Mouse (Mus musculus) embryonic facial prominence, embryonic 12.5 days (tissue): ENCODE measurements around the gene Gtf2h2. TPM values are rescaled to one million over a fixed set of nuclear protein-coding genes. Genes with fewer than 3 reads are reported as not detected.

Experiments used
- ATAC-seq: fragments of 200-750 bp; cut with Nextera tagmentation; 2 replicates; pipeline ENCODE4 v1.8.0; 2017; ENCODE audit not compliant: insufficient number of reproducible peaks, insufficient read depth, low FRiP score, low TSS enrichment
- H3K27ac ChIP-seq: fragments of 300-500 bp; sonication (generic); 2 replicates; pipeline ENCODE4 v1.5.1; 2016; ENCODE audit warnings: mild to moderate bottlenecking
- H3K27me3 ChIP-seq: fragments of 300-500 bp; sonication (generic); 2 replicates; pipeline ENCODE4 v1.6.1; 2016; ENCODE audit warnings: mild to moderate bottlenecking, moderate library complexity
- H3K36me3 ChIP-seq: fragments of 300-500 bp; sonication (generic); 2 replicates; pipeline ENCODE4 v1.6.1; 2016; ENCODE audit warnings: mild to moderate bottlenecking
- H3K4me1 ChIP-seq: fragments of 300-500 bp; sonication (generic); 2 replicates; pipeline ENCODE4 v1.6.1; 2016
- H3K4me2 ChIP-seq: fragments of 300-500 bp; sonication (generic); replicated peaks from 2 replicates; pipeline ENCODE4 v1.6.1; 2016; ENCODE audit warnings: mild to moderate bottlenecking, moderate library complexity
- H3K4me3 ChIP-seq: fragments of 300-500 bp; sonication (generic); 2 replicates; pipeline ENCODE4 v1.5.1; 2016; ENCODE audit warnings: mild to moderate bottlenecking
- H3K9ac ChIP-seq: fragments of 300-500 bp; sonication (generic); 2 replicates; pipeline ENCODE4 v1.6.1; 2016; ENCODE audit warnings: mild to moderate bottlenecking, moderate library complexity
- H3K9me3 ChIP-seq: fragments of 300-500 bp; sonication (generic); 2 replicates; pipeline ENCODE4 v1.6.1; 2016; ENCODE audit warnings: mild to moderate bottlenecking, moderate library complexity
- WGBS: fragments of 180-500 bp; shearing (Covaris S2); methylation state at CpG from one replicate; pipeline ENCODE4 v1.1.7; 2016; 5-methylcytosine and 5-hydroxymethylcytosine counted together
- polyA plus RNA-seq: library from polyadenylated mRNA; unstranded; fragments of >200 nt; fragmentation: Nextera tagmentation; extraction: Ambion mirVana; gene quantifications from 2 replicates; pipeline ENCODE4 v1.2.1, GENCODE M21; 2016

Gtf2h2 gene
- polyA plus RNA-seq: 85.4 and 86.9 TPM in 2 replicates

GRCm38 (mm10) chr13:100492061-100492787, at the start of gene Gtf2h2:
Gene Gtf2h2, minus strand, starts transcription at chr13:100492579.
- WGBS: under 1% methylated on average over 51 of the region's 51 CpGs
- Histone ChIP-seq H3K9me3 (no peaks in the 10 kb centered on the region), H3K27ac (peak within 1 kb of the TSS; percentile 85), H3K9ac (peak within 1 kb of the TSS; percentile 87), H3K4me3 (peak within 1 kb of the TSS; percentile 95), H3K27me3 (no peaks in the 10 kb centered on the region), H3K36me3 (peaks cover 15% of the 10 kb centered on the region), H3K4me1 (peaks cover 7% of the 10 kb centered on the region), H3K4me2 (peak within 1 kb of the TSS; percentile 71)
- ATAC-seq: peak; percentile 86

- H3K27me3 ChIP-seq: no peaks in the 10 kb centered on the region
- WGBS: 75% methylated on average over 3 of the region's 3 CpGs
- ATAC-seq: no peak
Observed at GRCm38 (mm10) chr13:100536149-100536548, 43.8 kb upstream of the Gtf2h2 start.

GRCm38 (mm10) chr13:100532788-100533365, 40.5 kb upstream of the Gtf2h2 start:
- no peak for ATAC-seq
- Histone ChIP-seq H3K27me3 (no peaks in the 10 kb centered on the region), H3K27ac (no peak overlapping the region), H3K4me2 (no peak overlapping the region), H3K9ac (no peak overlapping the region), H3K4me1 (no peaks in the 10 kb centered on the region), H3K36me3 (no peaks in the 10 kb centered on the region), H3K9me3 (no peaks in the 10 kb centered on the region), H3K4me3 (no peak overlapping the region)
- 52% methylated on average over 6 of the region's 6 CpGs for WGBS

More at GRCm38 (mm10) chr13:100536149-100536548, 43.8 kb upstream of the Gtf2h2 start:
- Histone ChIP-seq H3K27ac (no peak overlapping the region), H3K4me1 (no peaks in the 10 kb centered on the region), H3K9ac (no peak overlapping the region), H3K4me3 (no peak overlapping the region), H3K4me2 (no peak overlapping the region), H3K9me3 (no peaks in the 10 kb centered on the region), H3K36me3 (no peaks in the 10 kb centered on the region)

GRCm38 (mm10) chr13:100526649-100527038, 34.3 kb upstream of the Gtf2h2 start:
- H3K4me3 ChIP-seq: no peak overlapping the region
- H3K4me1 ChIP-seq: no peaks in the 10 kb centered on the region
- no peak overlapping the region for H3K4me2 ChIP-seq
- no peak overlapping the region for H3K27ac ChIP-seq
- 73% methylated on average over 6 of the region's 6 CpGs for WGBS
- H3K9me3 ChIP-seq: no peaks in the 10 kb centered on the region
- no peaks in the 10 kb centered on the region for H3K36me3 ChIP-seq
- H3K27me3 ChIP-seq: no peaks in the 10 kb centered on the region
- H3K9ac ChIP-seq: no peak overlapping the region
- no peak for ATAC-seq

- Histone ChIP-seq H3K36me3 (no peaks in the 10 kb centered on the region), H3K9ac (no peak overlapping the region), H3K27me3 (no peaks in the 10 kb centered on the region), H3K4me1 (no peaks in the 10 kb centered on the region), H3K4me2 (no peak overlapping the region), H3K9me3 (no peaks in the 10 kb centered on the region), H3K27ac (no peak overlapping the region), H3K4me3 (no peak overlapping the region)
- WGBS: 71% methylated on average over 6 of the region's 6 CpGs
- ATAC-seq: no peak
Observed at GRCm38 (mm10) chr13:100525935-100526648, 33.7 kb upstream of the Gtf2h2 start.

- Histone ChIP-seq H3K4me1 (no peaks in the 10 kb centered on the region), H3K27ac (no peak overlapping the region), H3K36me3 (no peaks in the 10 kb centered on the region), H3K4me3 (no peak overlapping the region), H3K4me2 (no peak overlapping the region), H3K27me3 (no peaks in the 10 kb centered on the region), H3K9ac (no peak overlapping the region), H3K9me3 (no peaks in the 10 kb centered on the region)
- ATAC-seq: no peak
- 89% methylated on average over 6 of the region's 6 CpGs for WGBS
Observed at GRCm38 (mm10) chr13:100524896-100525295, 32.5 kb upstream of the Gtf2h2 start.

GRCm38 (mm10) chr13:100523698-100524097, 31.3 kb upstream of the Gtf2h2 start:
- no peaks in the 10 kb centered on the region for H3K4me1 ChIP-seq
- 83% methylated on average over 2 of the region's 2 CpGs for WGBS
- no peak for ATAC-seq

GRCm38 (mm10) chr13:100521724-100522591, 29.6 kb upstream of the Gtf2h2 start:
- ATAC-seq: 0 out of 2 replicates have a peak, but pooled peaks have one; percentile 24
- no peak overlapping the region for H3K4me2 ChIP-seq
- H3K27ac ChIP-seq: no peak overlapping the region
- 78% methylated on average over 9 of the region's 9 CpGs for WGBS
- no peaks in the 10 kb centered on the region for H3K9me3 ChIP-seq
- no peaks in the 10 kb centered on the region for H3K36me3 ChIP-seq
- H3K27me3 ChIP-seq: no peaks in the 10 kb centered on the region
- H3K9ac ChIP-seq: no peak overlapping the region
- no peak overlapping the region for H3K4me3 ChIP-seq
- H3K4me1 ChIP-seq: peaks cover under 1% of the 10 kb centered on the region; the same call in 1 of the 2 replicates

More at GRCm38 (mm10) chr13:100523698-100524097, 31.3 kb upstream of the Gtf2h2 start:
- Histone ChIP-seq H3K9ac (no peak overlapping the region), H3K27ac (no peak overlapping the region), H3K27me3 (no peaks in the 10 kb centered on the region), H3K4me2 (no peak overlapping the region), H3K36me3 (no peaks in the 10 kb centered on the region), H3K9me3 (no peaks in the 10 kb centered on the region), H3K4me3 (no peak overlapping the region)

- H3K4me2 ChIP-seq: no peak overlapping the region
- H3K27me3 ChIP-seq: no peaks in the 10 kb centered on the region
- no peaks in the 10 kb centered on the region for H3K9me3 ChIP-seq
- H3K27ac ChIP-seq: no peak overlapping the region
- no peak overlapping the region for H3K4me3 ChIP-seq
- no peak for ATAC-seq
- H3K9ac ChIP-seq: no peak overlapping the region
- H3K36me3 ChIP-seq: no peaks in the 10 kb centered on the region
- WGBS: 70% methylated on average over 2 of the region's 2 CpGs
- H3K4me1 ChIP-seq: peaks cover 10% of the 10 kb centered on the region; the same call in 1 of the 2 replicates
Observed at GRCm38 (mm10) chr13:100519162-100519561, 26.8 kb upstream of the Gtf2h2 start.

- no peak overlapping the region for H3K9ac ChIP-seq
- WGBS: 80% methylated on average over 6 of the region's 6 CpGs
- peaks cover 10% of the 10 kb centered on the region; the same call in 1 of the 2 replicates for H3K4me1 ChIP-seq
- H3K27ac ChIP-seq: 0 out of 2 replicates have a peak overlapping the region, but pooled peaks have one; percentile 6
- no peaks in the 10 kb centered on the region for H3K27me3 ChIP-seq
- no peaks in the 10 kb centered on the region for H3K9me3 ChIP-seq
- H3K4me3 ChIP-seq: no peak overlapping the region
- ATAC-seq: no peak
- no peak overlapping the region for H3K4me2 ChIP-seq
- no peaks in the 10 kb centered on the region for H3K36me3 ChIP-seq
Observed at GRCm38 (mm10) chr13:100518191-100518590, 25.8 kb upstream of the Gtf2h2 start.

- Histone ChIP-seq H3K4me3 (no peak overlapping the region), H3K27me3 (no peaks in the 10 kb centered on the region), H3K36me3 (no peaks in the 10 kb centered on the region), H3K9me3 (no peaks in the 10 kb centered on the region), H3K9ac (no peak overlapping the region), H3K27ac (0 out of 2 replicates have a peak overlapping the region, but pooled peaks have one; percentile 6), H3K4me2 (no peak overlapping the region), H3K4me1 (peaks cover 10% of the 10 kb centered on the region; the same call in 1 of the 2 replicates)
- WGBS: 78% methylated on average over 6 of the region's 6 CpGs
- no peak for ATAC-seq
Observed at GRCm38 (mm10) chr13:100517652-100518153, 25.3 kb upstream of the Gtf2h2 start.
